Mouse (Mus musculus) left cerebral cortex, adult 2 months (tissue): ENCODE measurements around the gene Atf5. TPM values are rescaled to one million over a fixed set of nuclear protein-coding genes. Genes with fewer than 3 reads are reported as not detected.
A peak's percentile ranks its signal among the peaks of the same experiment; 100 is the strongest.

Experiments
- DNase-seq, 2 experiments: peaks; one replicate each; pipeline ENCODE4 v3.0.0; 2021 to 2022; ENCODE audit warnings: low spot score in 2 of 2, mixed read lengths in 1 of 2; ENCODE audit errors: extremely low spot score in 1 of 2
- H3K27ac ChIP-seq: fragments of 200-600 bp; 2 replicates; pipeline ENCODE4 v1.8.1; 2022
- H3K4me3 ChIP-seq: fragments of 200-600 bp; 2 replicates; pipeline ENCODE4 v1.8.1; 2022
- CTCF ChIP-seq: fragments of 200-600 bp; IDR thresholded peaks from 2 replicates; pipeline ENCODE4 v1.8.1; 2022; ENCODE audit warnings: antibody characterized with exemption, mild to moderate bottlenecking, moderate library complexity
- intact Hi-C: fragments of 180-260 bp; cut with DNase I; formaldehyde crosslinking; loops from one replicate; pipeline ENCODE4 v1.15.1; 2025
- total RNA-seq, 2 experiments: library from RNA; stranded (reverse); gene quantifications; 2 replicates each; pipeline ENCODE4 v1.2.3; 2021

Gene Atf5
- total RNA-seq, 2 experiments from 2014 or later = 23.1 to 23.4 TPM

- DNase-seq = no peak
- H3K27ac ChIP-seq = peak overlapping the region; percentile 88
- intact Hi-C loops = loop anchor here (10.0 kb wide), 1 partner anchor 268 kb away; the partner anchor contains the start of genes Rpl13a and Rps11
- peak overlapping the region; percentile 92 for H3K4me3 ChIP-seq
- TF ChIP-seq CTCF = no peak
Measured at GRCm38 (mm10) chr7:44856265-44856916, 39.9 kb upstream of the Atf5 start.

DNA sequence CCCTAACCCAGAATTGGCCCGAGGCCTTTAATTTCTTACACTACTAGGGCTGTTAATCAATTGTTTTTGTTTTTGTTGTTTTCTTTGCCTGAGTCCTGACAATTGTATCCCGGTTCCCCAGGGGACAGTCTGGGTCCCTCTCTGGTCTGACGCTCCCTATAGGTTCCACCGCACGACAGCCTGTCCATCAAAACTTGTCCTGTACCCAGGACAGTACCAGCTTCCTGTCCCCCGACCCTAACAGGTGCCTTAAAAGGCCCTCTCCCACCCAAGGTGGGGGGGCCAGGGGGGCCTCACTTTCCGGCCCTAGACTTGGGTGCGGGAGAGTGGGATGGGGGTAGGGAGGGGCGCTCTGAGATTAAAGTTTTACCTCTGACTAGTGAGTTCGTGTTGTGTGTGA is 38.6 kb upstream of the Atf5 start:
- TF ChIP-seq CTCF = no peak; the same call in 1 of the 2 replicates
- DNase-seq = no peak
- H3K27ac ChIP-seq = peak overlapping the region; percentile 76
- peak overlapping the region; percentile 66 for H3K4me3 ChIP-seq
- intact Hi-C loops = loop anchor here (10.0 kb wide), 1 partner anchor 270 kb away; the partner anchor contains the start of genes Rpl13a and Rps11

DNA sequence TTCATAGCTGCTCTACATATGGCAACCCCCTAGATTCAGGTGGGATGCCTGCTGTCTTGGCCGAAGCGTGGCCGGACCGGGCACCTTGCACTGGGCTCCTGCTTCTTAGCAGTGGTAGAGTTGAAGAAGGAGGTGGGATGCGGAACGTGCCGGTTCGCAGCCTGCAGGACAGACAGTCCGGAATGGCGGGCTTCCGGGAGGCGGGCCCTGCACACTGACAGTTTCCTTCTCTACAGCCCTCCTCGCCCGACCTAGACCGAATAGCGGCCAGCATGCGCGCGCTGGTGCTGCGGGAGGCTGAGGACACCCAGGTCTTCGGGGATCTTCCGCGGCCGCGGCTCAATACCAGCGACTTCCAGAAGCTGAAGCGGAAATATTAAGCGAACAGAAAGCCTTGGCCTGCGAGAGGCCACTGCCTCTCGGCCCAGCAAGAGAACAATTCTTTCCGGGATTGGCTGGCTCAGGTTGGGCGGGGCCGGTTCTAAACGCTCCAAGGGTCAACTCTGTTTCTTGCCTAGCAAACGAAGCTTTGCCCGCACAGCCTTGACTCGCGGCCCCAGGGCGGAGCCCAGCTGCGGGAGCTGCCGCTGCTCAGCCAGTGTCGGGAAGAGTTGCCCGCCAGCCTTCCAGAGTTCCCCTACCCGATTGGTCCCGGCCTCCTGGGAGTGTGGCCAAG is 38.0 kb upstream of the Atf5 start:
- intact Hi-C loops = loop anchor here (10.0 kb wide), 1 partner anchor 270 kb away; the partner anchor contains the start of genes Rpl13a and Rps11
- DNase-seq = peak; percentile 67 to 69
- no peak for TF ChIP-seq CTCF
- Histone ChIP-seq H3K4me3 (peak overlapping the region; percentile 66), H3K27ac (peak overlapping the region; percentile 76)

- no peak for DNase-seq
- Histone ChIP-seq H3K4me3 (peak overlapping the region; percentile 66), H3K27ac (peak overlapping the region; percentile 76)
- intact Hi-C loops = loop anchor here (2.0 to 10.0 kb wide), 2 partner anchors 15 to 271 kb away; partner anchors contain the start of genes Ptov1, Rpl13a and Rps11
- no peak for TF ChIP-seq CTCF
Measured at GRCm38 (mm10) chr7:44853596-44854355, 37.3 kb upstream of the Atf5 start.

GRCm38 (mm10) chr7:44853065-44853464 is 36.6 kb upstream of the Atf5 start:
- intact Hi-C loops = loop anchor here (2.0 to 10.0 kb wide), 2 partner anchors 16 to 272 kb away; partner anchors contain the start of genes Ptov1, Rpl13a and Rps11
- DNase-seq = no peak
- no peak for TF ChIP-seq CTCF
- H3K4me3 ChIP-seq = no peak overlapping the region
- no peak overlapping the region for H3K27ac ChIP-seq

DNA sequence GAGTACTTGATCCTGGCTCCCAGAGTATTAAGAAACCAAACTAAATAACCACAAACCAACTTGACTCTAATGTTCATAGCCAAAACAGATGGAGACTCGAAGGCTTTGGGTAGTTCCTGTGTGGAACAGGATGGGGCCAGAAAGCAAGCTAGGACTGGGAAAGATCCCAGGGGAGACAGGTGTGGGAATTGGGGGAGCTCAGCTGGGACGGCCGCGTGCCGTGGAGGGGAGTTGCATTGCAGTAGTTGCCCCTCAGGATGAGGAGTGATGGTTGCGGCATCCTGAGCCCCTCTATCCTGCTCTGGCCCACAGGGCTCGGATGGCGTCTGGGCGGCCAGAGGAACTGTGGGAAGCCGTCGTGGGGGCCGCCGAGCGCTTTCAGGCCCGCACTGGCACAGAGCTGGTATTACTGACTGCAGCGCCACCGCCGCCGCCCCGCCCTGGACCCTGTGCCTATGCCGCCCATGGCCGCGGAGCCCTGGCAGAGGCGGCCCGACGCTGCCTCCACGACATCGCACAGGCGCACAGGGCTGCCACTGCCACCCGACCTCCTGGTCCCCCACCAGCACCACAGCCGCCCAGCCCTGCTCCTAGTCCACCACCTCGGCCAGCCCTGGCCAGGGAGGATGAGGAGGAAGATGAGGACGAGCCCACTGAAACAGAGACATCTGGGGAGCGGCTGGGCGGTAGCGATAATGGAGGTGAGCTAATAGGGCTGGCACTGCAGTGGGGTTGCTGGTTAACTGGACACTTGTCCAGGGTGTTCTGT is 36.0 kb upstream of the Atf5 start:
- Histone ChIP-seq H3K27ac (no peak overlapping the region), H3K4me3 (no peak overlapping the region)
- no peak for DNase-seq
- intact Hi-C loops = loop anchor here (2.0 to 10.0 kb wide), 2 partner anchors 16 to 272 kb away; partner anchors contain the start of genes Ptov1, Rpl13a and Rps11
- TF ChIP-seq CTCF = no peak

DNA sequence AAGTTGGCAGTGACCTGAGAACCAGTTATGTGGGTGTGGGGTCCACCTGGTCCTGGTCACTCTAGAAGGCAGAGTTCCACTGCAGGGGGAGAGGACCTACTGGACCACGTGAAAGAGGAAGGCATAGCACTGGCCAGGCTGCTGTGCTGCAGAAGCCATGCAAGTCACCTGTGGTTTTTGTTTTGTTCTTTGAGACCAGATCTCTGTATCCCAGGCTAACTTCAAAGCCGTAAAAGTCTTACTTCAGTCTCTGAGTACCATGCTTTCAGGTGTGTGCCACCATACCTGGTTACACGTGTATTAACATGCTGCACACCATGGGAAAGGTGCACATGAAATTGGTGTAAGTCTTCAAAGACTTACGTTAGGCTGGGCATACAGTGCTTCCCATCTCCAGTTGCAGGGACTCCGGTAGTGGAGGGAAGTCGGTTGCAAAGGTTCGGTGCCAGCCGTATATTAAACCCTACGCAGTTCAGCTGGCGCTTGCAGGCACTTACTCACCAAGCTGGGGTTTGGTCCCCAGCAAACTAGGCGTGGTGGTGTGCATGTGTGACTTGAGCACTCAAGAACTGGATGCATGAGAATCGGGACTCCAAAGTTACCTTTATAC is 35.3 kb upstream of the Atf5 start:
- intact Hi-C loops = loop anchor here (2.0 to 10.0 kb wide), 2 partner anchors 17 to 273 kb away; partner anchors contain the start of genes Ptov1, Rpl13a and Rps11
- Histone ChIP-seq H3K27ac (no peak overlapping the region), H3K4me3 (no peak overlapping the region)
- no peak for DNase-seq
- TF ChIP-seq CTCF = no peak

GRCm38 (mm10) chr7:44850789-44851624 is 34.5 kb upstream of the Atf5 start:
- no peak for TF ChIP-seq CTCF
- intact Hi-C loops = loop anchor here (10.0 kb wide), 1 partner anchor 274 kb away; the partner anchor contains the start of genes Rpl13a and Rps11
- no peak for DNase-seq
- H3K27ac ChIP-seq = peak overlapping the region; percentile 99
- H3K4me3 ChIP-seq = peak overlapping the region; percentile 68

- peak; percentile 74 to 78 for DNase-seq
- TF ChIP-seq CTCF = no peak; the same call in 1 of the 2 replicates
- intact Hi-C loops = loop anchor here (10.0 kb wide), 1 partner anchor 275 kb away; the partner anchor contains the start of genes Rpl13a and Rps11
- peak overlapping the region; percentile 99 for H3K27ac ChIP-seq
- H3K4me3 ChIP-seq = peak overlapping the region; percentile 68
Measured at GRCm38 (mm10) chr7:44850146-44850545, 33.7 kb upstream of the Atf5 start.
